Mouse (Mus musculus): ENCODE measurements around the gene Zfp219. TPM values are rescaled to one million over a fixed set of nuclear protein-coding genes. Genes with fewer than 3 reads are reported as not detected.
"Not testable (repeated sequence)": the region's sequence is repeated elsewhere in the genome, so short reads cannot be mapped to it uniquely, and the experiment has no call there.

The Zfp219 gene
- polyA plus RNA-seq (2012; rRNA removed), result 51.3 and 54.3 TPM in 2 replicates

DNA sequence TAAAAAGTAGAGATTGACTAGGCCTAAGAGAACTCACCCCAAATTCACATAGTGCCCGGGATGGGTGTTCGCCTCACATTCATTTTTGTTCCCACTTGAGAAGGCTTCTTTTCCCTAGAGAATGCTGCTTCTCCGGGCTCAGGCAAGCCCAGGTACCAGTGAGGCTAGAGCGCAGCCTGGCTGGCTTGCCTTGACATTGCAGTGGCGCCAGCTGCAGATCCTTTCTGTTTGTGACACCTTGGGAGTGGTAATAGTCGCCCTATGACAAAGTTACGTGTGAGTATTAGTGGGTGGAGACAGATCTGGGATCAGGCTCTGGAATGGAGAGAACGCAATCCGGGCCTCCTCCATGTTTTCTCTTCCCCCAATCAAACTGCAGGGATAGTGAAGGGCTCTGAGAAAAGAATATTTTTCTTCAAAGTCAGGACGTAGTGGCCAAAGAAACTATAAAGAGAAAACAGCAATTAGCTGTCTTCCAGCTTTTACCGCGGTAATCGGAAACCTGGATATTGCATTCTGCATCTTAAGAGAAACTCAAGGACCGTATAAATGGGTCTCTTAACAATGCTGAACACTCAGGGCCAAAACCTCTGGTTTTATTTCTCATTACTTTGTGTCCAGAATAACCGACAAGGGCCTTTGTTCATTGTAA lies at the start of gene Zfp219:
Gene Zfp219 (minus strand): TSS at position 248 of the 652 bp plus-strand sequence.
- Histone ChIP-seq H3K4me3 (ENCODE audit: insufficient read depth, low read length) (peak within 1 kb of the TSS; percentile 69), H3K27ac (ENCODE audit: insufficient read depth, low read length) (peak within 1 kb of the TSS; percentile 95), H3K4me1 (ENCODE audit: control insufficient read depth, insufficient read depth, low read length) (peaks cover 2% of the 10 kb centered on the region; the same call in 1 of the 2 replicates)
- TF ChIP-seq CTCF (IDR thresholded peaks at IDR 0.05; ENCODE audit: extremely low read depth, insufficient read depth, low read length) (peak; percentile 50), POLR2A (IDR thresholded peaks at IDR 0.05; ENCODE audit: extremely low read depth, insufficient read depth, low read length) (peak; percentile 76)

DNA sequence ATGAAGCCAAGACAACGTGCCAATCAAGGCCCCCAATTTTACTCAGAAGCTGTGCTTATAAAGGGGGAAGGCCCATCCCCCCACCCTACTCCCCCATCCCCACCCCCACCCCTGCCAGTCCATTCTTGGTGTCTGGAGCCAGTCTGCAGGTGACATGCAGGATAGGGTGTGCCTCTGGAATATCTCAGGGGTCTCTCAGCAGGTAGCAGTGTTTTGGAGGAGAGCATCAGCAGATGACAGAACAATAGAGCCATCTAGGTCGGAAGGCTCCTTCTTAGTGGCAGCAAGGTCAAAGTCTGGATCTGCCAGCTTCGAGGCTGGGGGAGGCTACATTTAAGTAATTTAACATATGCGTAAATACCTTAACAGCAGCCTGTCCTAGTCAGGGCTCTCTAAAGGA lies 45.6 kb upstream of the Zfp219 start:
- Histone ChIP-seq H3K27ac (ENCODE audit: insufficient read depth, low read length) (no peak overlapping the region), H3K4me3 (ENCODE audit: insufficient read depth, low read length) (no peak overlapping the region), H3K4me1 (ENCODE audit: control insufficient read depth, insufficient read depth, low read length) (no peaks in the 10 kb centered on the region)
- TF ChIP-seq POLR2A (IDR thresholded peaks at IDR 0.05; ENCODE audit: extremely low read depth, insufficient read depth, low read length), result no peak

DNA sequence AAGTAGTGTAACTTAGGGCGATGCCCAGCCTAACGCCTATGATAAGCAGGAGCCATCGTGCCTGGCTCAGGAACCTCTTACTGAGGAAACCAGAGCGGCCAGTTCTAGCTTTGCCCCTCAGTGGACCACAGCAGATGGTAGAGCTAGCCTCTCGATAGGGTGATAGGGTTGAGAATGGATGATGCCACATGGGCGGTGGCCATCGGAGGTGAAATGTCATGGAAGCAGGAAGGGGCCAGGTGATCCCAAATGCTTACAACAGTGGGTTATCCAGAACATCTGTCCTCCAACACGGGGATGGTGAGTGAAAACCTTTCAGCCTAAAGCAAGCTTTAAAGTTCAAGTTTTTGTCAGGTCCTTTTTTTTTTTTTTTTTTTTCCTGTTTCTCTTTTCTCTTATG lies 41.3 kb upstream of the Zfp219 start:
- no peak for TF ChIP-seq CTCF (IDR thresholded peaks at IDR 0.05; ENCODE audit: extremely low read depth, insufficient read depth, low read length)
- TF ChIP-seq POLR2A (IDR thresholded peaks at IDR 0.05; ENCODE audit: extremely low read depth, insufficient read depth, low read length), result no peak

DNA sequence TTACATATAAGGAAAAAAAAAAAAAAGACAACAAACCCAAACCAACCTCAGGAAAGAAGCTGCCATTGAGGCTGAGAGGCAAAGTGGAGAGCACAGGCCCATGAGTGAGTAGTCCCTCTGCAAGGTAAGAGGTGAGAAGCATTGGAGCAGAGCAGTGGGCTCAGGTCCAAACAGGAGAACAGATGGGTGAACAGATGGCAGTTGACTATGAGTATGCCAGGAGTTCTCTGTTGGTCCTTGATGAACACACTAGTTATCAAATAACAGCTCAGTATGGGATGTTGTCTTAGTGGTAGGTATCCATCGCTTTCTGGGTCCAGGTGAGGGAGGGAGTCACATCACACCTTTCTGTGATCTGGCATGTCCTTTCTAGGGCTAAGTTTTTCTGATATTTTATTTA lies 40.3 kb upstream of the Zfp219 start:
- H3K27ac ChIP-seq (ENCODE audit: insufficient read depth, low read length), result no peak overlapping the region
- no peak overlapping the region for H3K4me3 ChIP-seq (ENCODE audit: insufficient read depth, low read length)
- no peaks in the 10 kb centered on the region for H3K4me1 ChIP-seq (ENCODE audit: control insufficient read depth, insufficient read depth, low read length)
- TF ChIP-seq CTCF (IDR thresholded peaks at IDR 0.05; ENCODE audit: extremely low read depth, insufficient read depth, low read length) (no peak), POLR2A (IDR thresholded peaks at IDR 0.05; ENCODE audit: extremely low read depth, insufficient read depth, low read length) (no peak)

More for the DNA sequence above, 41.3 kb upstream of the Zfp219 start:
- H3K4me3 ChIP-seq (ENCODE audit: insufficient read depth, low read length), result no peak overlapping the region
- no peaks in the 10 kb centered on the region for H3K4me1 ChIP-seq (ENCODE audit: control insufficient read depth, insufficient read depth, low read length)
- no peak overlapping the region for H3K27ac ChIP-seq (ENCODE audit: insufficient read depth, low read length)

DNA sequence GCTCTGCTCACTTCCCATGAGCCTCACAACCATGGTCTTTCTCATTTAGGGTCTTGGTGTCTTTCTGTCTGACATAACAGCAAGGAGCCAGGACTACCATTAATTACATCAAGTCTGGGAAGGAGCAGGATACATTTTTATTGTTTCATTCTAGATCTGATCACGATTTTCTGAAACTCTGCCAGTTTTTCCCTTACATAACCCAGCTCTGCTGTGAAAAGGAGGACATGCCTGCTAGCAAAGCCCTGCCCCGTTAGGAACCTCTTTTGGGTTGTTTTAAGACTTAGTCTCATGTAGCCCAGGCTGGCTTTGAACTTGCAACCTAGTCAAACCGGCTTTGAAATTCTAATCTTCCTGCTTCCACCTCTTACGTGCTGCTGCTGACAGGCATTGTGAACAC lies 39.4 kb upstream of the Zfp219 start:
- Histone ChIP-seq H3K4me1 (ENCODE audit: control insufficient read depth, insufficient read depth, low read length) (no peaks in the 10 kb centered on the region), H3K27ac (ENCODE audit: insufficient read depth, low read length) (no peak overlapping the region), H3K4me3 (ENCODE audit: insufficient read depth, low read length) (no peak overlapping the region)
- no peak for TF ChIP-seq POLR2A (IDR thresholded peaks at IDR 0.05; ENCODE audit: extremely low read depth, insufficient read depth, low read length)
- TF ChIP-seq CTCF (IDR thresholded peaks at IDR 0.05; ENCODE audit: extremely low read depth, insufficient read depth, low read length), result no peak

DNA sequence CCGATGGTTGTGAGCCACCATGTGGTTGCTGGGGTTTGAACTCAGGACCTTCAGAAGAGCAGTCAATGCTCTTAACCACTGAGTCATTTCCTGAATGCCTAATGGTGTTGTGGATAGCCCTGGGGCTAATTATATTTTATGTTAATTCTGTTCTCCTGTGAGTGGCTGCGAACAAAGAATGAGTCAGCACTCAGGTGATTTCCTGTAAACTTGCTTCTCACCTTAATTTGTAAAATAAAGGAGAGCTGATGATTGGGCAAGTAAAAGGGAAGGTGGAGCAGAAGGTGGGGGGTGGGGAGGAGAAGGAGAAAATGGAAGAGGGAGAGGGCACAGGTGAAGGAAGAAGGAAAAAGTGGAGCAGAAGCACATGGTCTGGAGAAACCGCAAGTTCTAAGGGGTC lies 32.2 kb upstream of the Zfp219 start:
- not testable (repeated sequence) for H3K4me1 ChIP-seq (ENCODE audit: control insufficient read depth, insufficient read depth, low read length); H3K4me3 ChIP-seq (ENCODE audit: insufficient read depth, low read length); H3K27ac ChIP-seq (ENCODE audit: insufficient read depth, low read length)

DNA sequence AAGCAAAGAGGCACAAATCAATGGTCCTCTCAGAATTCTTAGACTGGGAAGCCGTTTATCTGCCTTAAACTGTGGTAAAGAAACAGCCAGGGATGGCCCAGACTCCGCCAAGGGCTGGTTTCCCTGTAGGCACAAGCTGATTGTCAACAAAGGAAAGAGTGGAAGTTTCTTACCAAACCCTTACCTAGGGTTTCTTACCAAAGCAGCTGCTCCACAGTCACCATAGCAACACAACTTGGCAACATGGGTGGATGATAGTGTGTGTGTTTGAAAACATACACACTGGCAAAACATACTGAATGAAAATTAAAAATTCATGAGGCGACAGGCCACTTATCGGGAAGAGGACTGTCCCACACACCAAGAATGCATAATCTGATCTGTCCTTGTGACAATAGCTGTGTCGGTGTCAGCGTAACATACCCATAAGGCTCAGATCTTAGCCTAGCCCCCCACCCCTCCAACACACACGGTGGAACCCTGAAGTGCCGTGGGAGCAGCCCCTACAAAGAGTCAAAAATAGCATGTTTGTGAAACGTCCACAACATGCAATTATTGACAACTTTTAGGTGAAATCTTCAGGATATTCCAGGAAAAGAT lies 25.5 kb upstream of the Zfp219 start:
- H3K4me1 ChIP-seq (ENCODE audit: control insufficient read depth, insufficient read depth, low read length), result no peaks in the 10 kb centered on the region
- TF ChIP-seq POLR2A (IDR thresholded peaks at IDR 0.05; ENCODE audit: extremely low read depth, insufficient read depth, low read length) (no peak), CTCF (IDR thresholded peaks at IDR 0.05; ENCODE audit: extremely low read depth, insufficient read depth, low read length) (no peak)
- no peak overlapping the region for H3K4me3 ChIP-seq (ENCODE audit: insufficient read depth, low read length)
- no peak overlapping the region for H3K27ac ChIP-seq (ENCODE audit: insufficient read depth, low read length)

DNA sequence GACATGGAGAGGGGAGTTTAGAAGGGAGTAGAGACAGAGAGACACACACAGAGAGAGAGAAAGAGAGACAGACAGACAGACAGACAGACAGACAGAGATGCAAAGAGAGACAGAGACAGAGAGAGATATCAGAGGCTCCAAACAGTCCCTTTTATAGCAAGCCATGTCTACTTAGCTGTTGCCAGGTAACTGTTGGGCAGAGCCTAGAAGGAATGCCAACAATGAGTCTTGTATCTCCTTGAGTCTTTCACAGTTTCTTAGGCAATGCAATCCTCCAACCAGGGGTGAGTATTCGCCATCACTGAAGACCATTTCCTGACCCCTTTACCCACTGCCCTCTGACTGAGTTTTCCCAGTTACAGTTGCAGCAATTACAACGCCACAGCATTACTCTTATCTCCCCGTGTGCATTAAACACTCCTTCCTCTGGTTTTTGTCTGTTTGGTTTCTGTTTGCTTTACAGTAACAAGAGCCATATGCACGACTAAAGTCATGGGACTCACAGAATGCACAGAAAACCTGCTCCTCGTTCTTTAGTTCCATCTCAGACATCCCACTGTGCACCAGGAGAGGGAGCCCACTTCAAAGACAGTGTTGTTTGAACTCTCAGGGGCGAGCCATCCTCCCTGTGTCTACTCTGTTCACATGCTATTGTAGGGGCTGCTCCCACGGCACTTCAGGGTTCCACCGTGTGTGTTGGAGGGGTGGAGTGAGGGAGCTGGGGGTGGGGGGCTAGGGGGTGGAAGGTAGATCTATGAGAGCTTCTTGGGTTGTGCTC lies 24.6 kb upstream of the Zfp219 start:
- H3K4me3 ChIP-seq (ENCODE audit: insufficient read depth, low read length), result no peak overlapping the region
- TF ChIP-seq POLR2A (IDR thresholded peaks at IDR 0.05; ENCODE audit: extremely low read depth, insufficient read depth, low read length) (no peak), CTCF (IDR thresholded peaks at IDR 0.05; ENCODE audit: extremely low read depth, insufficient read depth, low read length) (peak; percentile 47)
- H3K27ac ChIP-seq (ENCODE audit: insufficient read depth, low read length), result no peak overlapping the region
- no peaks in the 10 kb centered on the region for H3K4me1 ChIP-seq (ENCODE audit: control insufficient read depth, insufficient read depth, low read length)

DNA sequence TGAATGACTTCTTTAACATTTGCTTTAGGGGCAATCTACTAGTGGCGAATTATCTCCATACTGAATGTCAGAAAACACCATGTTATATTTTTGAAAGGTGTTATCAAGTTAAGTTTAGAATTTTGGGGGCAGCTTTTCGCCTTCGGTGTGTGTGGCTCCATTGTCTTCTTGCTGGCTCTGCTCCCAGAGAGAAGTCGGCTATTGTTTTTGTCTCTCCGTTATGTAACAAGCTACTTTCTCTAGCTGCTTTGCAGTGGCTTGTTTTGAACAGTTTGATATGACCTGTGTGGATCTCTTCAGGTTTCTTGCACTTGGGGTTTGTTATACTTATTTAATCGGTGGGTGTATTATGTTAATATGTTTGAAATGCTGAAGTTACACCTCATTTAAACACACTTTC lies 22.9 kb upstream of the Zfp219 start:
- H3K4me3 ChIP-seq (ENCODE audit: insufficient read depth, low read length), result no peak overlapping the region
- TF ChIP-seq POLR2A (IDR thresholded peaks at IDR 0.05; ENCODE audit: extremely low read depth, insufficient read depth, low read length) (no peak), CTCF (IDR thresholded peaks at IDR 0.05; ENCODE audit: extremely low read depth, insufficient read depth, low read length) (no peak)
- no peak overlapping the region for H3K27ac ChIP-seq (ENCODE audit: insufficient read depth, low read length)
- no peaks in the 10 kb centered on the region for H3K4me1 ChIP-seq (ENCODE audit: control insufficient read depth, insufficient read depth, low read length)

DNA sequence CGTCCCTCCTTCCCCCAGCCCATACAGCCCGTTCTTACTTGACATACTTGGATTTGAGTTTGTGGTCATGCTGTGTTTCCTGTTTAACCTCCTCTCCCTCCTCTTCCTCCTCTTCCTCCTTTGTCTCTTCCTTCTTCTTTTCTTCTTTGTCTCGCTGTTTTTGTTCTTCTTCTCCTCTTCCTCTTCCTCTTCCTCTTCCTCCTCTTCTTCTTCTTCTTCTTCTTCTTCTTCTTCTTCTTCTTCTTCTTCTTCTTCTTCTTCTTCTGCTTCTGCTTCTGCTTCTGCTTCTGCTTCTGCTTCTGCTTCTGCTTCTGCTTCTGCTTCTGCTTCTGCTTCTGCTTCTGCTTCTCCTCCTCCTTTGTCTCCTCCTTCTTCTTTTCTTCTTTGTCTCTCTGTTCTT lies 21.8 kb upstream of the Zfp219 start, which contains the start of gene Olfr221:
Gene Olfr221 (minus strand): TSS at position 101 of the 400 bp plus-strand sequence.
- H3K27ac ChIP-seq (ENCODE audit: insufficient read depth, low read length); H3K4me3 ChIP-seq (ENCODE audit: insufficient read depth, low read length); H3K4me1 ChIP-seq (ENCODE audit: control insufficient read depth, insufficient read depth, low read length): not testable (repeated sequence)
